Mouse (Mus musculus): Measurements from ENCODE around the gene Ano1. TPM values are rescaled to one million over a fixed set of nuclear protein-coding genes. Genes with fewer than 3 reads are reported as not detected.
A peak's percentile ranks its signal among the peaks of the same experiment; 100 is the strongest.

Ano1 gene
- polyA plus RNA-seq, 1 experiment from 2014 or later = 69.0 TPM

GRCm38 (mm10) chr7:144553237-144554122 is 198.3 kb downstream of the Ano1 start, which contains the start of gene Ppfia1:
Gene Ppfia1 (minus strand): TSS chr7:144553729.
- Histone ChIP-seq H3K36me3 (ENCODE audit: insufficient read depth, low read length) (no peaks in the 10 kb centered on the region; the same call in 1 of the 2 replicates), H3K27me3 (replicated peaks; ENCODE audit: insufficient read depth, low read length) (no peaks in the 10 kb centered on the region), H3K9ac (replicated peaks; ENCODE audit: low read depth) (peak within 1 kb of the TSS; percentile 95), H3K4me2 (replicated peaks; ENCODE audit: low read depth, low read length) (peak within 1 kb of the TSS; percentile 85), H3K27ac (ENCODE audit: low read length) (peak within 1 kb of the TSS; percentile 79), H3K4me3 (ENCODE audit: low read depth, low read length) (peak within 1 kb of the TSS; percentile 96), H3K9me3 (ENCODE audit: low read length) (no peaks in the 10 kb centered on the region), H3K4me1 (ENCODE audit: insufficient read depth, low read depth, low read length) (peaks cover 12% of the 10 kb centered on the region)
- peak; percentile 96 for DNase-seq (ENCODE audit: low spot score)
- ATAC-seq = peak; percentile 96
- under 1% methylated on average over 89 of the region's 97 CpGs for WGBS
- TF ChIP-seq CTCF (IDR thresholded peaks at IDR 0.05) (no peak), EP300 (IDR thresholded peaks at IDR 0.05) (no peak)

GRCm38 (mm10) chr7:144552274-144552673 is 199.5 kb downstream of the Ano1 start:
- no peaks in the 10 kb centered on the region; the same call in 1 of the 2 replicates for H3K36me3 ChIP-seq (ENCODE audit: insufficient read depth, low read length)
- no peak overlapping the region for H3K4me3 ChIP-seq (ENCODE audit: low read depth, low read length)
- ATAC-seq = no peak
- no peak for DNase-seq (ENCODE audit: low spot score)
- H3K4me2 ChIP-seq (replicated peaks; ENCODE audit: low read depth, low read length) = peak overlapping the region; percentile 85; the same call in 1 of the 2 replicates
- no peaks in the 10 kb centered on the region for H3K9me3 ChIP-seq (ENCODE audit: low read length)
- H3K27me3 ChIP-seq (replicated peaks; ENCODE audit: insufficient read depth, low read length) = no peaks in the 10 kb centered on the region
- WGBS = 83% methylated on average over 8 of the region's 8 CpGs
- TF ChIP-seq CTCF (IDR thresholded peaks at IDR 0.05) = no peak
- TF ChIP-seq EP300 (IDR thresholded peaks at IDR 0.05) = no peak
- H3K4me1 ChIP-seq (ENCODE audit: insufficient read depth, low read depth, low read length) = peaks cover 12% of the 10 kb centered on the region
- H3K27ac ChIP-seq (ENCODE audit: low read length) = no peak overlapping the region
- peak overlapping the region; percentile 95 for H3K9ac ChIP-seq (replicated peaks; ENCODE audit: low read depth)

- TF ChIP-seq CTCF (IDR thresholded peaks at IDR 0.05) (no peak), EP300 (IDR thresholded peaks at IDR 0.05) (no peak)
- no peak overlapping the region for H3K4me2 ChIP-seq (replicated peaks; ENCODE audit: low read depth, low read length)
- ATAC-seq (no peak), DNase-seq (ENCODE audit: low spot score) (peak; percentile 35)
- no peaks in the 10 kb centered on the region for H3K27me3 ChIP-seq (replicated peaks; ENCODE audit: insufficient read depth, low read length)
- H3K4me3 ChIP-seq (ENCODE audit: low read depth, low read length) = no peak overlapping the region
- no peaks in the 10 kb centered on the region for H3K9me3 ChIP-seq (ENCODE audit: low read length)
- H3K27ac ChIP-seq (ENCODE audit: low read length) = no peak overlapping the region
- peaks cover 12% of the 10 kb centered on the region for H3K4me1 ChIP-seq (ENCODE audit: insufficient read depth, low read depth, low read length)
- H3K9ac ChIP-seq (replicated peaks; ENCODE audit: low read depth) = no peak overlapping the region
- 55% methylated on average over 1 of the region's 1 CpGs for WGBS
- H3K36me3 ChIP-seq (ENCODE audit: insufficient read depth, low read length) = no peaks in the 10 kb centered on the region; the same call in 1 of the 2 replicates
These were observed 201.0 kb downstream of the Ano1 start for GRCm38 (mm10) chr7:144550811-144551210.

GRCm38 (mm10) chr7:144549904-144550566 is 201.7 kb downstream of the Ano1 start:
- TF ChIP-seq CTCF (IDR thresholded peaks at IDR 0.05) = peak; percentile 25
- no peak for TF ChIP-seq EP300 (IDR thresholded peaks at IDR 0.05)
- H3K9me3 ChIP-seq (ENCODE audit: low read length) = no peaks in the 10 kb centered on the region
- WGBS = 96% methylated on average over 2 of the region's 2 CpGs
- no peak overlapping the region for H3K9ac ChIP-seq (replicated peaks; ENCODE audit: low read depth)
- peaks cover 12% of the 10 kb centered on the region for H3K4me1 ChIP-seq (ENCODE audit: insufficient read depth, low read depth, low read length)
- ATAC-seq (no peak), DNase-seq (ENCODE audit: low spot score) (no peak)
- H3K4me3 ChIP-seq (ENCODE audit: low read depth, low read length) = no peak overlapping the region
- H3K27ac ChIP-seq (ENCODE audit: low read length) = no peak overlapping the region
- no peaks in the 10 kb centered on the region; the same call in 1 of the 2 replicates for H3K36me3 ChIP-seq (ENCODE audit: insufficient read depth, low read length)
- H3K4me2 ChIP-seq (replicated peaks; ENCODE audit: low read depth, low read length) = no peak overlapping the region
- no peaks in the 10 kb centered on the region for H3K27me3 ChIP-seq (replicated peaks; ENCODE audit: insufficient read depth, low read length)

GRCm38 (mm10) chr7:144545231-144545630 is 206.5 kb downstream of the Ano1 start:
- no peaks in the 10 kb centered on the region for H3K27me3 ChIP-seq (replicated peaks; ENCODE audit: insufficient read depth, low read length)
- H3K4me2 ChIP-seq (replicated peaks; ENCODE audit: low read depth, low read length) = no peak overlapping the region
- no peak overlapping the region for H3K9ac ChIP-seq (replicated peaks; ENCODE audit: low read depth)
- WGBS = 79% methylated on average over 3 of the region's 3 CpGs
- ATAC-seq (no peak), DNase-seq (ENCODE audit: low spot score) (no peak)
- TF ChIP-seq EP300 (IDR thresholded peaks at IDR 0.05) (no peak), CTCF (IDR thresholded peaks at IDR 0.05) (no peak)
- no peaks in the 10 kb centered on the region for H3K9me3 ChIP-seq (ENCODE audit: low read length)
- no peaks in the 10 kb centered on the region; the same call in 1 of the 2 replicates for H3K36me3 ChIP-seq (ENCODE audit: insufficient read depth, low read length)
- H3K4me1 ChIP-seq (ENCODE audit: insufficient read depth, low read depth, low read length) = peaks cover 2% of the 10 kb centered on the region; the same call in 1 of the 2 replicates
- no peak overlapping the region for H3K4me3 ChIP-seq (ENCODE audit: low read depth, low read length)
- no peak overlapping the region for H3K27ac ChIP-seq (ENCODE audit: low read length)

GRCm38 (mm10) chr7:144541351-144541750 is 210.4 kb downstream of the Ano1 start:
- Histone ChIP-seq H3K9ac (replicated peaks; ENCODE audit: low read depth) (no peak overlapping the region), H3K4me1 (ENCODE audit: insufficient read depth, low read depth, low read length) (peaks cover 11% of the 10 kb centered on the region; the same call in 1 of the 2 replicates), H3K27me3 (replicated peaks; ENCODE audit: insufficient read depth, low read length) (no peaks in the 10 kb centered on the region), H3K36me3 (ENCODE audit: insufficient read depth, low read length) (0 out of 2 replicates have a peak, but pooled peaks cover 3% of the 10 kb centered on the region), H3K4me2 (replicated peaks; ENCODE audit: low read depth, low read length) (no peak overlapping the region), H3K9me3 (ENCODE audit: low read length) (no peaks in the 10 kb centered on the region), H3K4me3 (ENCODE audit: low read depth, low read length) (no peak overlapping the region), H3K27ac (ENCODE audit: low read length) (no peak overlapping the region)
- WGBS = 95% methylated on average over 5 of the region's 5 CpGs
- no peak for TF ChIP-seq EP300 (IDR thresholded peaks at IDR 0.05)
- TF ChIP-seq CTCF (IDR thresholded peaks at IDR 0.05) = no peak
- no peak for DNase-seq (ENCODE audit: low spot score)
- ATAC-seq = no peak
